Mouse (Mus musculus): Measurements from ENCODE around the gene Defb28. TPM values are rescaled to one million over a fixed set of nuclear protein-coding genes. Genes with fewer than 3 reads are reported as not detected.

Gene Defb28
- not detected in 2 replicates for polyA plus RNA-seq (2015; fragmentation: Nextera tagmentation; extraction: Ambion mirVana)

- 67% methylated on average over 4 of the region's 4 CpGs for WGBS
- ATAC-seq (ENCODE audit: low FRiP score) = no peak
Observed at GRCm38 (mm10) chr2:152517981-152518380, at the start of gene Defb28. TSS of gene Defb28 (plus strand) at chr2:152518255.

DNA sequence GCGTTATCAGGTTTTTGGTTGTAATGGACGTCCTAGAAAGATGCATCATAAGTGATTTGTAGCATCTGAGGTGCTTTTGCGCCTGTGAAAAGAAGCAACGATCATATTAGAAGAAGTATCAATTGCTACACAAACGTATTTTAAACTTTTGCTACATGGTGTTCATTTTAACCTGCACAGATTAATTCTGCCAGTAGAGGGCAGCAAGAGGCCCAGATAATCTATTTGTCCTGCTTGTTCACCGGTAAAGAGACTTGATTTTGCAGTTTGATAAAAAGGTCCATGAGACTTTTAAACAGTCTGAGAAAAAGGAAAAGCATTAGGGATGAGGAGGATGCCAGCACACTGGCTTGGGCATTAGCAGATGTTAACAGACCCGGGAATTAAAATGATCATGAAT is 47.1 kb upstream of the Defb28 start:
- Histone ChIP-seq H3K9me3 (replicated peaks) (no peaks in the 10 kb centered on the region), H3K4me1 (no peaks in the 10 kb centered on the region), H3K36me3 (no peaks in the 10 kb centered on the region), H3K27me3 (replicated peaks) (0 out of 2 replicates have a peak, but pooled peaks cover 2% of the 10 kb centered on the region), H3K4me3 (replicated peaks) (no peak overlapping the region), H3K27ac (replicated peaks) (no peak overlapping the region), H3K9ac (replicated peaks) (no peak overlapping the region), H3K4me2 (no peak overlapping the region)
- WGBS = 33% methylated on average over 7 of the region's 7 CpGs
- no peak for ATAC-seq (ENCODE audit: low FRiP score)

More at GRCm38 (mm10) chr2:152517981-152518380, at the start of gene Defb28:
- Histone ChIP-seq H3K4me3 (replicated peaks) (no peak within 1 kb of the TSS), H3K9me3 (replicated peaks) (no peaks in the 10 kb centered on the region; the same call in 1 of the 2 replicates), H3K9ac (replicated peaks) (no peak within 1 kb of the TSS), H3K4me2 (no peak within 1 kb of the TSS), H3K4me1 (no peaks in the 10 kb centered on the region), H3K36me3 (no peaks in the 10 kb centered on the region), H3K27ac (replicated peaks) (no peak within 1 kb of the TSS), H3K27me3 (replicated peaks) (no peaks in the 10 kb centered on the region)

DNA sequence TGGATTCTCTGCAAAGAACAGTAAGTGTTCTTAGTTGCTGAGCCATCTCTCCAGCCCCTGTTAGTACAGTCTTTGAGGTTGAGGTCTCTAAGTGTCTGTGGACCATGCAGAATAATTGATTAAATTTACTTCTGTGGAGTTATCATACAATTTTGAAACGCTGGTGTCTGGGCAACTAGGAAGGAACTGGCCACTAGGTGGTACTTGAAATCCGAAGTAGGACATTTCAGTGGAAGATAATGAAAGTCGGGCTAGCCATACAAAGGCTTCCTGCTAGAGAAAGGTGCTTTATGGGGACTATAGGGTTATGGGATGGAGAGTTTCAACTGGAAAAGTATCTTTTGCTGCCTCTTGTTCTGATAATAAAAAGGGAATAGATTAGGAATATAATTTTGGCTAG is 45.6 kb upstream of the Defb28 start:
- Histone ChIP-seq H3K36me3 (no peaks in the 10 kb centered on the region), H3K9me3 (replicated peaks) (no peaks in the 10 kb centered on the region), H3K4me2 (no peak overlapping the region), H3K27me3 (replicated peaks) (0 out of 2 replicates have a peak, but pooled peaks cover 2% of the 10 kb centered on the region), H3K4me3 (replicated peaks) (no peak overlapping the region), H3K27ac (replicated peaks) (no peak overlapping the region), H3K4me1 (no peaks in the 10 kb centered on the region), H3K9ac (replicated peaks) (no peak overlapping the region)
- ATAC-seq (ENCODE audit: low FRiP score) = no peak
- 38% methylated on average over 3 of the region's 3 CpGs for WGBS

- no peak for ATAC-seq (ENCODE audit: low FRiP score)
- 0 out of 2 replicates have a peak, but pooled peaks cover 2% of the 10 kb centered on the region for H3K27me3 ChIP-seq (replicated peaks)
- WGBS = 71% methylated on average over 2 of the region's 2 CpGs
Observed at GRCm38 (mm10) chr2:152476763-152477162, 41.3 kb upstream of the Defb28 start, which contains the start of gene Defb20. TSS of gene Defb20 (plus strand) at chr2:152477063.

DNA sequence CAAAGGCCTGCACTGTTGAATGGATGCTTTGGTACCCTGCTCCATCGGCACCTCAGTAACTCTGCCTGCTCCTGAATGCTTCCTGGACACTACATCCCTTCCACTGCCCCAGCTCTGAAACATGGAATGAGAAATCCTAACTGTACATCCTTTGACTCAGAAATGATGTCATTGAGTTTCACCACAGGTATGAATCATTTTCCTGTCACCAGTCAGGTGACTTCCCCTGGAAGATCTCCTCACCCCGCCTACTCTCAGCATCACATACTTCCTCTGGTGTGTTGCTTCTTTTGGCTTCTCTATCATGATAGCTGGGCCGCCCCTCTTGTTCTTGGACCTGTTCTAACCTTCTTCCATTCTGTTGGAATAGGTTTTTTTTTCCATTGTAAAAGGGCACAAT is 37.2 kb upstream of the Defb28 start:
- Histone ChIP-seq H3K9me3 (replicated peaks) (no peaks in the 10 kb centered on the region), H3K9ac (replicated peaks) (no peak overlapping the region), H3K4me2 (no peak overlapping the region), H3K27me3 (replicated peaks) (no peaks in the 10 kb centered on the region), H3K27ac (replicated peaks) (no peak overlapping the region), H3K4me3 (replicated peaks) (no peak overlapping the region), H3K36me3 (no peaks in the 10 kb centered on the region), H3K4me1 (no peaks in the 10 kb centered on the region)
- 91% methylated on average over 3 of the region's 3 CpGs for WGBS
- ATAC-seq (ENCODE audit: low FRiP score) = no peak

More at GRCm38 (mm10) chr2:152476763-152477162, 41.3 kb upstream of the Defb28 start, which contains the start of gene Defb20:
- no peak within 1 kb of the TSS for H3K4me2 ChIP-seq
- H3K4me1 ChIP-seq = no peaks in the 10 kb centered on the region
- no peaks in the 10 kb centered on the region for H3K36me3 ChIP-seq
- no peak within 1 kb of the TSS for H3K9ac ChIP-seq (replicated peaks)
- H3K4me3 ChIP-seq (replicated peaks) = no peak within 1 kb of the TSS
- H3K9me3 ChIP-seq (replicated peaks) = no peaks in the 10 kb centered on the region
- H3K27ac ChIP-seq (replicated peaks) = no peak within 1 kb of the TSS

GRCm38 (mm10) chr2:152481726-152482125 is 36.3 kb upstream of the Defb28 start:
- no peaks in the 10 kb centered on the region for H3K4me1 ChIP-seq
- H3K9me3 ChIP-seq (replicated peaks) = no peaks in the 10 kb centered on the region
- no peaks in the 10 kb centered on the region for H3K36me3 ChIP-seq
- no peaks in the 10 kb centered on the region for H3K27me3 ChIP-seq (replicated peaks)
- H3K9ac ChIP-seq (replicated peaks) = no peak overlapping the region
- H3K4me2 ChIP-seq = no peak overlapping the region
- 84% methylated on average over 7 of the region's 7 CpGs for WGBS
- no peak overlapping the region for H3K27ac ChIP-seq (replicated peaks)
- H3K4me3 ChIP-seq (replicated peaks) = no peak overlapping the region
- no peak for ATAC-seq (ENCODE audit: low FRiP score)

- no peak overlapping the region for H3K9ac ChIP-seq (replicated peaks)
- ATAC-seq (ENCODE audit: low FRiP score) = no peak
- WGBS = 77% methylated on average over 2 of the region's 2 CpGs
Observed at GRCm38 (mm10) chr2:152487024-152487423, 31.0 kb upstream of the Defb28 start.

GRCm38 (mm10) chr2:152490038-152490437 is 28.0 kb upstream of the Defb28 start, which contains the start of gene Defb22:
TSS of gene Defb22 (minus strand) at chr2:152490138.
- no peak within 1 kb of the TSS for H3K4me2 ChIP-seq
- no peaks in the 10 kb centered on the region for H3K9me3 ChIP-seq (replicated peaks)
- no peaks in the 10 kb centered on the region for H3K27me3 ChIP-seq (replicated peaks)
- no peak within 1 kb of the TSS for H3K27ac ChIP-seq (replicated peaks)
- no peaks in the 10 kb centered on the region for H3K4me1 ChIP-seq
- no peak within 1 kb of the TSS for H3K9ac ChIP-seq (replicated peaks)
- no peak for ATAC-seq (ENCODE audit: low FRiP score)
- H3K36me3 ChIP-seq = no peaks in the 10 kb centered on the region
- no peak within 1 kb of the TSS for H3K4me3 ChIP-seq (replicated peaks)

More at GRCm38 (mm10) chr2:152487024-152487423, 31.0 kb upstream of the Defb28 start:
- H3K4me3 ChIP-seq (replicated peaks) = no peak overlapping the region
- no peak overlapping the region for H3K4me2 ChIP-seq
- H3K27me3 ChIP-seq (replicated peaks) = no peaks in the 10 kb centered on the region
- H3K9me3 ChIP-seq (replicated peaks) = no peaks in the 10 kb centered on the region
- no peaks in the 10 kb centered on the region for H3K36me3 ChIP-seq
- no peak overlapping the region for H3K27ac ChIP-seq (replicated peaks)
- H3K4me1 ChIP-seq = no peaks in the 10 kb centered on the region

DNA sequence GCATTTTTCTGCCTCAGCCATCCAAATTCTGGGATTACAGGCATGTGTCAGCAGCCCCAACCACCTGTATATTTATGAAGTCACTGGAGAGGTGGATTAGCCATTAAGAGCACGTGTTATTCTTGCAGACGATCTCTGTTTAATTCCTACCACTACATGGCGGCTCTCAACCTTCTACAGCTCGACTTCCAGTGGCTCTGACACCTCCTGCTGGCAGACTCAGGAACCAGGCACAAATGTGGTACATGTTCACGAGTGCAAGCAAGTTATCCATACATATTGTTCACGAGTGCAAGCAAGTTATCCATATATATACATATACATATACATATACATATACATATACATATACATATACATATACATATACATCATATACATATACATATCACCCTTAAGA is 24.9 kb upstream of the Defb28 start:
- H3K36me3 ChIP-seq = no peaks in the 10 kb centered on the region
- H3K9me3 ChIP-seq (replicated peaks) = no peaks in the 10 kb centered on the region
- no peaks in the 10 kb centered on the region for H3K27me3 ChIP-seq (replicated peaks)
- no peak overlapping the region for H3K27ac ChIP-seq (replicated peaks)
- no peak overlapping the region for H3K9ac ChIP-seq (replicated peaks)
- 79% methylated on average over 6 of the region's 6 CpGs for WGBS
- H3K4me2 ChIP-seq = no peak overlapping the region
- H3K4me3 ChIP-seq (replicated peaks) = no peak overlapping the region
- H3K4me1 ChIP-seq = no peaks in the 10 kb centered on the region
- no peak for ATAC-seq (ENCODE audit: low FRiP score)

DNA sequence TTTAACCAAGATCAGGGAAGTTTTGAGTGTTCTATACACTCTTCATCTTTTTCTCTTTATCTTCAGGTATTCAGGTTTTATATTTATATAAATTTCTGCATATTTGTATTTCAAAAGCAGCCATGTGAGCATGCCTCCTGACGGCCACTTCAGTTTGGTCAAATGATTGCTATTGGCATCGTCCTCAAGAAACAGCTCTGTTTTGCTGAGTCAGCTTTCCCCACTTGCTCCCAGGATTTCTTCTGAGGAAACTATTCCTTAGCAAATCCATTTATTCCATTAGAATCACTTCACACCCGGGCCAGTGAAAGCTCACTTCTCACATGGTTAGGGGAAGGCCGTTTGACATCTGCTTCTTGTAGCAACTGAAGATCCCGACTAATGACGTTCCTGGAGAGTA is 20.0 kb upstream of the Defb28 start:
- H3K36me3 ChIP-seq = no peaks in the 10 kb centered on the region
- no peaks in the 10 kb centered on the region for H3K4me1 ChIP-seq
- ATAC-seq (ENCODE audit: low FRiP score) = no peak
- no peaks in the 10 kb centered on the region for H3K27me3 ChIP-seq (replicated peaks)
- H3K4me3 ChIP-seq (replicated peaks) = no peak overlapping the region
- WGBS = 82% methylated on average over 6 of the region's 6 CpGs
- H3K9ac ChIP-seq (replicated peaks) = no peak overlapping the region
- H3K9me3 ChIP-seq (replicated peaks) = no peaks in the 10 kb centered on the region
- no peak overlapping the region for H3K4me2 ChIP-seq
- no peak overlapping the region for H3K27ac ChIP-seq (replicated peaks)

DNA sequence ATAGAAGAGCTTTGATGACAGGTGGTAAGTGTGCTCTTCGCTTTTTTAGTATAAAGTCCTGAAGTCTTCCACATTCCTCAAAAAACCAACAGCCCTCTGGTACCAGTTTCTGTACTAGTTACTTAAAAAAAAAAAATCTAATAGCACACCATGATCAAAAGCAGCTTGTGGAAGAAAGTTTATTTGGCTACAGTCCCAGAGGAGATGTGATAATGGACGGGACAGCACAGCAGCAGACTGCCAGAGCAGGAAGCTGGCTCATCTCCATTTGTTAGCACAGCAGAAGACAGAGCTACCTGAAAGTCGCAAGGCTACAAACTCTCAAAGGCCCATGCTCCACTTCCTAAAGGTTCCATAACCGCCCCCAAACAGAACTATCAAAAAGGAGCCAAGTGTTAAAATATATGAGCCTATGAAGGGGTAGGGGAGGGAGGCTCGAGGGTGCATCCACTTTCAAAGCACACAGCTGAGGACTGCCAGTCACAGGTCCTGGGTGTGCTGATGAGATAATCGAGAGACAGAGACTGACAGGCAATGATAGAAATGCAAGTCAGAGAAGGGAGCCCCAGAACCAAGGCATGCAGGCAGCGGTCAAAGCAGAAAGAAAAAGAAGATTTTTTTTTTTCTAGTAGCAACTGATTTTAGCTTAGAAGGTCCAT is 17.7 kb upstream of the Defb28 start:
- no peak overlapping the region for H3K9ac ChIP-seq (replicated peaks)
- ATAC-seq (ENCODE audit: low FRiP score) = no peak
- H3K27me3 ChIP-seq (replicated peaks) = no peaks in the 10 kb centered on the region
- WGBS = 84% methylated on average over 7 of the region's 7 CpGs
- no peaks in the 10 kb centered on the region for H3K36me3 ChIP-seq
- no peaks in the 10 kb centered on the region for H3K9me3 ChIP-seq (replicated peaks)
- no peak overlapping the region for H3K27ac ChIP-seq (replicated peaks)
- no peak overlapping the region for H3K4me2 ChIP-seq
- H3K4me3 ChIP-seq (replicated peaks) = no peak overlapping the region
- H3K4me1 ChIP-seq = no peaks in the 10 kb centered on the region

DNA sequence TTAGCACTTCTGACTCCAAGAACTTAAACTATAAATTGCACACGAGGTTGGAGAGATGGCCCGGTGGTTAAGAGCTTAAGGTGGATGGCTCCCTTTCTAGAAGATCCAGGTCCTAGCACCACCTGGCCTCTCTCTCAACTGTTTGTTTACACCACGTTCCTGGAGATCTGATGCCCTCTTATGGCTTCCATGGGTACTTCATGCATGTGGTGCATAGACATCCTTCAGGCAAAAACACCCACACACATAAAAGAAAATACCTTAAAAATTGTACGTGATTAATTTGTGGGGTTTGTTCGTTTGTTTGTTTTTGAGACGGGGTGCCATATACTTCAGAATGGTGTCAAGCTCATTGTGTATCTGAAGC is 17.2 kb upstream of the Defb28 start:
- no peaks in the 10 kb centered on the region for H3K4me1 ChIP-seq
- no peaks in the 10 kb centered on the region for H3K36me3 ChIP-seq
- 81% methylated on average over 6 of the region's 6 CpGs for WGBS
- H3K27me3 ChIP-seq (replicated peaks) = no peaks in the 10 kb centered on the region
- no peak overlapping the region for H3K9ac ChIP-seq (replicated peaks)
- H3K27ac ChIP-seq (replicated peaks) = no peak overlapping the region
- ATAC-seq (ENCODE audit: low FRiP score) = no peak
- H3K9me3 ChIP-seq (replicated peaks) = no peaks in the 10 kb centered on the region
- H3K4me2 ChIP-seq = no peak overlapping the region
- no peak overlapping the region for H3K4me3 ChIP-seq (replicated peaks)
